Mouse (Mus musculus) urinary bladder, adult 2 months (tissue): Measurements from ENCODE around the gene Olfm3. TPM values are rescaled to one million over a fixed set of nuclear protein-coding genes. Genes with fewer than 3 reads are reported as not detected.

Experiments
- DNase-seq: peaks from one replicate; pipeline ENCODE4 v3.0.0; 2022; ENCODE audit warnings: low spot score
- polyA plus RNA-seq: library from polyadenylated mRNA; depleted of rRNA; stranded (reverse); fragments of >200 nt; gene quantifications from 2 replicates; pipeline ENCODE4 v1.2.3, GENCODE M21; 2012

The Olfm3 gene
- polyA plus RNA-seq, 1 experiment: 0.03 TPM

DNA sequence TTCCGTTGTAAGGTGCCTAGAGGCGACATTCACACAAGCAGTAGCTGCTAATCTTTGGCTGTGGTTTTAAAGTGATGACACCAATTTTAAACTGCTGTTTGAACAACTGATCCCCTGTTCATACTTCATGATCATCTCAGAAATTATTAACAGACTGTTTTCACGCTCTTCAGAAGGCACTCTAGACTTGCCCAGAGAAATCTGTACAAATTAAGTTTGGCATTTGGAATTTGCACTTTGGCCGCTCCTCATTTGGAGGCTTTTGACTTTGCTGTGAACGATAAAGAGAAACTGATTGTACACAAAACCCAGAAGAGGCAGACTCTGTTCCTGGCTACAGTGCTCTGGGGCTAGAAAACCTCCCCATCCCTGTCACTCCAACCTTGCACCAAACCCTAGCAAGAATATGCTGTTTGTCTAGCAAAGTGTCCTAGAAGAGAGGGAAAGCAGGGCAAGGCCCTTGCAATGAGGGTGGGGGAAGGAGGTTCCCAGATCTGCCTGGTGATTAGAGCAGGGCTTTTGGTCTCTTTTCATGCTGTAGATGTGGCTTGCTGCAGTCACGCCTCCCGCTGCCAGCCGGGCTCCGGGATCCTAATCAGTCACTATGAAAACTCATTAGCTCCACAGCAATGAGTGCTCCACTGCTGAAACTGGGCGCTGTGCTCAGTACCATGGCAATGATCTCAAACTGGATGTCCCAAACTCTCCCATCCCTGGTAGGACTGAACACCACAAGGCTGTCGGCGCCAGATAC lies 176.7 kb downstream of the Olfm3 start:
- DNase-seq: no peak

DNA sequence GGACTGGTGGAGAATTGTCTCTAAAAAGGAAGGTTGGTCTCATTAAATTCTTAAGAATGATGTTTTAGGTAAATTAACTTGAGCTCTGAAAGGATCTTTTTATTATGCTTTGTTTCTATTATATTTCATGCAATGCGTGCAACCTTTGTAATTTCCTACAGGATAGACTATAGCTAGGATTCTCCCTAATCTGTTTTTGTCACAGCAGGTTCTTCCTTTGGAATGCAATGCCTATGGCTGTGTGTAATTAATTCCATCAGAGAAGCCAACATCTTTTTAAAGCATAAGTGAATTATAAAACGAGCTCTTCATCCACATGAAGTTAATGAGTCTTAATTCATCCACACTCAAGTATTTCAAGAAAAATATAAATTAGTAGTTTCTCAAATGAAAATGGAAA lies 177.5 kb downstream of the Olfm3 start:
- DNase-seq: no peak

DNA sequence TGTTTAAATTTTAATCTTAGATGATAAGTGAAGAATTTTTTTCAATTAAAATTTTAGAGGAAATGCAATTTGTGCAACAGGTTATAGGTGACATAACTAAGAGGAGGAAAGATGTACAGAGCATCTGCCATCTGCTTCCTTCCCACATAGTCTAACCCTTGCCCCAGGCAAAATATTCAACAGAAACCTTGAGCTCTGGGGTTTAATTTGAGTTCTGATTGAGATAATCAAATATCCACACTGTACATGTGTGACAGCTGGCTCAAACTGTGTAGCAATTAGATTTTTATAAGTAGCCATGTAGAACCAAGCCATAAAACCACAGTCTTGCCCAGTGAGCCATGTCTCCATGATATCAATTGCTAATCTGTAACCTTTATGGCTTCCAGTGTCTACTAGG lies 179.1 kb downstream of the Olfm3 start:
- DNase-seq: no peak

- DNase-seq: no peak
These were observed 184.4 kb downstream of the Olfm3 start for GRCm38 (mm10) chr3:115088281-115088680.

- DNase-seq: no peak
These were observed 186.8 kb downstream of the Olfm3 start for GRCm38 (mm10) chr3:115090670-115091069.

GRCm38 (mm10) chr3:115095496-115095895 lies 191.6 kb downstream of the Olfm3 start:
- DNase-seq: no peak

GRCm38 (mm10) chr3:115099590-115099989 lies 195.7 kb downstream of the Olfm3 start:
- no peak for DNase-seq

- DNase-seq: no peak
These were observed 200.4 kb downstream of the Olfm3 start for GRCm38 (mm10) chr3:115104155-115104801.

GRCm38 (mm10) chr3:115104802-115105493 lies 201.1 kb downstream of the Olfm3 start:
- DNase-seq: no peak

- DNase-seq: no peak
These were observed 241.8 kb downstream of the Olfm3 start for GRCm38 (mm10) chr3:115145722-115146121.

DNA sequence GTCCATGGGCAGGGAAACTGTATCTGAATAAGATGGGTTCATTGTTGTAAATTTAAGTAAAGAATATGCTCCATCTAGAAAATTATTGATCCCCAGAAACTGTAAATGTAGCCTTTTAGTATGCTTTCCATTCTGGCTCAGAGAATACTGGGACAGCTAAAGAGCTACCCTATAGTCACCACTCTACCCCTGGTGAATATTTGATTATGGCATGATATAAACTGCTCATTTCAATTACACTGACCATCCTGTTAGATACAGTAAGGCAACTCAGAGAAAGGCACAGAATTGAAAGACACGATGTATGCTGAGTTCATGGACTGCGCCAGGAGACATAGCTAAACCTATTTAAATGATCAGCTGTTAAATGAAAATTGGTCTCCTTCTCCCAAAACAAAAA lies 242.4 kb downstream of the Olfm3 start:
- no peak for DNase-seq

- no peak for DNase-seq
These were observed 255.1 kb downstream of the Olfm3 start for GRCm38 (mm10) chr3:115158903-115159473.

DNA sequence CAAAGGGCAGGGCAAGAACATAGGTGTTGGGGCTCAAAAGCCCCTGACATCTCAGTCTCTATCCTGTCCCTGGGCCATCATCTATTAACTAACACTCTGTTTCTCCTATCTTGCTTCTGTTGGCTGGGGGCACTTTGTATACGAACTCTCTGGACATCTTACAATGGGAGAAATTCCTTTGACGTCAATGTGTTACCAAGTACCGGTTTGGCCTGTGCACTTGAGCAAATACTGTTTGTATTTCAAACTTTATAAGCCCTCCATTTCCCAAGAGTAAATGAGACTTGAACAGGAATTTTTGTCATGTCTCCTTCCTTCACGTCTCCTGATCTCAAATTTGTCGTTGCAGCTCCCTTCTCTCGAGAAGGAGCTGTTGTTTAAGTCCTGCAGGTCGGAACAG lies 270.7 kb downstream of the Olfm3 start:
- no peak for DNase-seq
